Mouse (Mus musculus) hematopoietic stem cell, adult 5-6 weeks (primary cell): Measurements from ENCODE around the gene Fam129b. TPM values are rescaled to one million over a fixed set of nuclear protein-coding genes. Genes with fewer than 3 reads are reported as not detected.

Experiments used
- ATAC-seq, 2 experiments: fragments of 125-278 bp in 1 of 2; replicated peaks in 1 of 2; 2 replicates each; pipeline ENCODE4 v1.8.0; 2016 to 2017; ENCODE audit warnings: inconsistent platforms in 2 of 2, mild to moderate bottlenecking in 2 of 2, moderate number of reproducible peaks in 2 of 2, low read depth in 1 of 2, moderate TSS enrichment in 1 of 2; ENCODE audit not compliant: low FRiP score in 2 of 2, poor library complexity in 2 of 2, severe bottlenecking in 2 of 2, insufficient read depth in 1 of 2, low TSS enrichment in 1 of 2
- total RNA-seq: library from RNA; stranded (forward); fragments of 172-1452, 232-1000 nt; gene quantifications from 2 replicates; pipeline ENCODE4 v1.2.3, GENCODE M21; 2017

Gene Fam129b
- total RNA-seq, 1 experiment from 2014 or later, result 26.5 TPM

DNA sequence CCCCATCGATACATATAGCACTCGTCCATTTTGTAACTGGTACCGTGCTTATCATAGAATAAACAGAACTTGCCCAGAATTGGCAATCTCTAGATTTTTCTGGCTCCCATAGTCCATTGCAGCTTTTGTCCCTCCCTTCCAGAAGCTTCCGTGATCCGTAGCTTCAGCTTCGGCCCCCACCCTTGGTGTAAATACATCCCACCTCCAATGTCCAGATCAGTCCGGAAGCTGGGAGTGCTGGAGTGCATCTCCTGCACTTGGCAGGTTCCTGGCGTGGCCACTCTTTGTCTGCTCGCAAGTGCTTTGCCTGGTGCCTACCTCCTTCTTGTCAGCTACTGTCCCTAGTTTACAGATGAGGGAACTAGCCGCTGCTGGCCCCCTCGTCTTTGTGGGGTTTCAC, 32.9 kb downstream of the Fam129b start:
- no peak for ATAC-seq

DNA sequence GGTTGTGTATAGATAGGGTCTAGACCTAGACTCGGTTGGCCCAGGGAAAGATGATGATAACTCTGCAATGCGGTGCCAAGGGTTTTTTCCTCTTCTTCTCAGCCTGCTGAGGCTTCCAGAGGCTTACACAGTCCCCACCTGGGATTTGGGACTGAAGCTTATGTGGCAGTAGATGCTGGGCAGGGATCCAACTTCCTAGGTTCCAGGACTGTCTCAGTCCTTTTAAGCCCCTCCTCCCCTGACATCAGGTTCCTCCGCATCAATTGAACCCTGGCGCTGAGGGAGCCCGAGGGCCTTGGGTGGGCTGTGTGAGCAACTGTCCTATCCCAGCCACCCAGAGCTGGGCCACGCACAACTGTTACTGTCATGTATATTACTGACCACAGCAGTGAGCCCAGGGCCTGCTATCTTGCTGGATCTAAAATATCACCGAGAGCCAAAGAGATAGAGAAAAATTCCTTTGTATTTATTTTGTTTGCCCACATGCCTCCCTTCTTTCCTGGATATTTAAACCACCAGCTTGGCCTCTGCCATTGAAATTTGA, 35.8 kb downstream of the Fam129b start:
- no peak for ATAC-seq

DNA sequence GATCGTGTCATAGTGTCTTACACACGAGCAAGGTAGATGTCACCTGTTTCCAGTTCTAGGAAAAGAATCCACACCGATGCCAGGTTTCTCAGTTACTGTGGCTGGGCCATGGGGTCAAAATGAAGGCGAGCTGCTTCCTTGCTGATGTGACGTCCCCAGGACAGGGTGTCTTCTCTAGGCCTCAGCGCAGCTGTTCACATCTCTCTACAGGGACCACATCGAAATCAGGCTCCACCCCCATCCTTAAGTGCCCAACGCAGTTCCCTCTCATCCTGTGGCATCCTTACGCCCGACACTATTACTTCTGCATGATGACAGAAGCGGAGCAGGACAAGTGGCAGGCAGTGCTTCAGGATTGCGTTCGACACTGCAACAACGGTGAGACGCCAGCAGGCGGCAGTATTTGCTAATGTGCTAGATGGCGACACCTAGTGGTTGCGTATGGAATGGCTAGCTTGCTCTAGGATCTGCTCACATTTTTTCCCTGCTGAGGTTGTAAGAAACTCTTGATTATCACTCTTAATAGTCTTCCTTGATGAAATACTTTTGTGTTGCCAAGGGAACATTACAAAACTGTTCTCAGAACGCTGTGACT, 36.4 kb downstream of the Fam129b start:
- ATAC-seq, result peak; percentile 67 to 88

DNA sequence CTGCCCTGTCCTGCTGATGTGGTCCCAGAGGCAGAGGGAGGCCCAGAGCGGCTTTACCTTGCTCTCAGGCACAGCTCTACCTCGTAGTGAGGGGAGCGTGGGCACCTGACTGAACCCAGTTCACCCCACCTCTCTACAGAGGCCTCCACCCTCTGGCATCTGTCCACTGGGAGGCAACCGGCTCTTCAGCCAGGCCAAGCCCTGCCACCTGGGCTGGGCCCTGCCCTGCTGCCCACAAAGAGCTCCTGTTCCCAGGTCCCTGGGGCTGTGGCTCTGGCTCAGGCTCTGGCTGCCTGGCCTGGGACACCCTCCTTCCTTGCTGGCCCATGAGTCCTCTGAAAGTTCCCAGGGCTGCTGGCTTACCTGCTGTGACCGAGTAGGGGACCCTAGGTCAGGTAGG, 38.4 kb downstream of the Fam129b start:
- ATAC-seq, result no peak

DNA sequence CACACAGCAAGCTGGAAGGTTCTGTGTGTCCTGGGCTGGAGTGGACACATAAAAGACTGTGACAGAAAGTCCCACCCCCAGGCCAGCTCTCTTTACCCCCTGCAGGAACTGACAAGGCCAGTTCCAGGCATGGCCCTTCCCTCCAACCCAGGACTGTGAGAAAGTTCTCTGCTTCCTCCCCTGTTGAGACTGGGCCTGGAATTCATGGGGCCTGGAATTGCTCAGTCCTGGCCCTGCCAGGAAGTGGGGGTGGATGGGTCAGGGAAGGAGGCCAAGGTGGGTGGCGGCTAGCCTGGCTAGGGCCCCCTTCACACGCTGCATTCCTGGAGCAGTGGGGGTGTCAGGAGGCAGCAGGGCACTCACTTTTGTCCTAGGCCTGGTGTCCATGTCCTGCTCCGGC, 39.0 kb downstream of the Fam129b start:
- ATAC-seq, result no peak

DNA sequence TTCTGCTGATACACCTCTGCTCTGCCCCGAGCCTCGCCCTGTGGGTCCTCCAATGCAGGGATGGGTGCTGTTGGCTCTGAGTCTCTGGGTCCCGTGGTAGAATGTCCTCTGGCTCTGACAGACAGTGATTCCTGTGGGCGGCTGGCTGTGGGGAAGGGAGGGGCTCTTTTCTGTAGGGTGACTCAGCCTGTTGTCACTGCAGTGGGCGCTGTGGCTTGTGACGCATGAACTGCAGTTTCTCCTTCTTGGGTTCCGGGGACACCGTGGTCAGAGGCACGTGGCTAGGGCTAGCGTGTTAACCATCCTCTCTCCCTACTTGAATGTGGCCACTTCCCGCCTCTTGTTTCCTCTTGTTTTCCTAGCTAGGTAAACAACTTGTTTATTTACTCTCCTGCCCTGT, 41.6 kb downstream of the Fam129b start:
- ATAC-seq, result peak; percentile 72 to 83

DNA sequence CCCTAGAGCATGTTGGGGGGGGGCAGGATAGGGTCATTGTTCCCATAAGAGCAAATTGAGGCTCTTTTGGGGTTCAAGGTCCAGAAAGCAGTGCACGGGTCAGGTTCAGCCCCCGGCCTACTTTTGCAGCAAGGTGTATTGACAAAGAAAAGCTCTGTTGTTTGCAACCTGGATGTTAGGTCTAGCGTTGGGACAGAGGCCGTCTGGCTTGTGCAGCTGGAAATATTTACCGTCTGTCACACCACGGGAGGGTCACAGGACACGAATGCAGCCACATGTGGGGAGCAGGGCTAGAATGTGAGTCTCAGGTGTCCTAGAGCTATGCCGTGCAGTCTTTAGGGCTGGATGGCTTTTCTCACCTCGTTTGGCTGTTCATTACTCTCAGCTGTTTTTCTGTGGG, 42.5 kb downstream of the Fam129b start:
- no peak for ATAC-seq

DNA sequence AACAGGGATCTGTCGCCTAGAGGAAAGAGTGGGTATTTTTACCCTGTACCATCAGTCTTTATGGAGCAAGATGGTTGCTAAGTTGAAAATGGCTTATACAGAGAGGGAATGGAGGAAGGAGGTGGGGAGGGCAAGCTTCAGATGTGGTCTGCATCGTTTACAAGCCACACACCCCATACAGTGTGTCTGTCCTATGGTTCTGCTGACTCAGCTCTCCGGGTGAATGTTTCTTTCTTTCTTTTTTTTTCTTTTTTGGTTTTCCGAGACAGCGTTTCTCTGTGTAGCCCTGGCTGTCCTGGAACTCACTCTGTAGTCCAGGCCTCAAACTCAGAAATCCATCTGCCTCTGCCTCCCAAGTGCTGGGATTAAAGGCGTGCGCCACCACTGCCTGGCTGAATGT, 45.3 kb downstream of the Fam129b start:
- no peak for ATAC-seq

DNA sequence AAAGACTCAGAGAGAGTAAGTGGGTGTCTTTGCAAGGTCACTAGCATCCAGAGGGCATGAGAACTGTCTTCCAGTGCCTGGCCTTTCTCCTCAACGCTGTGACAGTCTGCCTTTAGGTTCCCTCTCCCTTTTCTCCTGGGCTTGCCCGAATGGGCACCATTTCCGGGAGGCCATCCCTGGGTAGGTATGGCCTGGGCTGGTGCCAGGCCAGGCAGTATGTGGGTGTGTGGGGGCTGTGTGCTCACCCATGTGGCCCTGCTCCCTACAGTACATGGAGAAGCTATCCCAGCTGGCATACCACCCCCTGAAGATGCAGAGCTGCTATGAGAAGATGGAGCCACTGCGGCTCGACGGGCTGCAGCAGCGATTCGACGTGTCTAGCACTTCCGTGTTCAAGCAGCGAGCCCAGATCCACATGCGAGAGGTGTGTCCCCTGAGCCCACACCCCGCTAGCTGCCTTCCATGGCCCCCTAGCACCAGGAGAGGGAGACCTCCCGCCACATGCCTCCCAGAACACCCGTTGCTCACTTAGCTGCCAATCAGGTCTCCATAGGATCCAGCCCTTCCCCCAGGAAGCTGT, 46.0 kb downstream of the Fam129b start:
- no peak for ATAC-seq

DNA sequence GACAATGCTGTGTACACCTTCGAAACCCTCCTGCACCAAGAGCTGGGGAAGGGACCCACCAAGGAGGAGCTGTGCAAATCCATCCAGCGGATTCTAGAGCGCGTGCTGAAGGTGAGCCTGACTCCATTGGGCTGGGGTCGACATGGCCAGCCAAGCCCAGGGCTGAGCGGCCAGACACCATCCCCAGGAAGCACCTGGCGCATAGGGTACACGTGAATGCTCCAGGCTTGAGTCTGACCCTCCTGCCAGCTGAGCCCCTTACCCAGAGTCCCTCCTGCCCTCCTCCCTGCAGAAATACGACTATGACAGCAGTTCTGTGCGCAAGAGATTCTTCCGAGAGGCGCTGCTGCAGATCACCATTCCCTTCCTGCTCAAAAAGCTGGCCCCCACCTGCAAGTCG, 46.6 kb downstream of the Fam129b start:
- ATAC-seq, result no peak

DNA sequence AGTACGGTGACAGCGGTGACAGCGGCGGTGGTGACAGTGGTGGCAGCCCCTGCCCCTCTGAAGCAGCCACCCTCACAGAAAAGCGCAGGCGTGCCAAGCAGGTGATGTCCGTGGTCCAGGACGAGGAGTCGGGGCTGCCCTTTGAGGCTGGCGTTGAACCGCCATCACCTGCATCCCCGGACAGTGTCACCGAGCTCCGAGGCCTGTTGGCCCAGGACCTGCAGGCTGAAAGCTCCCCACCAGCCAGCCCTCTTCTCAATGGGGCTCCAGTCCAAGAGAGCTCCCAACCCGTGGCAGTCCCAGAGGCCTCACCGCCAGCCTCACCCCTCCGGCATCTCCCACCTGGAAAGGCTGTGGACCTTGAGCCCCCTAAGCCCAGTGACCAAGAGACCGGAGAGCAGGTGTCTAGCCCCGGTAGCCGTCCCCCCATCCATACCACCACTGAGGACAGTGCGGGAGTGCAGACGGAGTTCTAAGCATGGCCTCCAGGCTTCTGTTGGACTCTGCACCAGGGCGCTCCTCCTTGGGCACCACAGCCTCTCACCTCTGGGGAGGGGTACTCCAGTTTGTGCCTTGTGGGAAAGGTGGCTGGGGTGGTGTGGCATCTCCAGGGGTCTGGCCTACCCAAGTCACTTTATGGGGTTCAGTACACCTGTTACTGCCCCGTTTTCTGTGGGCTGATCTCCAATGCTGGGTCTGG, 47.8 kb downstream of the Fam129b start:
- no peak for ATAC-seq

DNA sequence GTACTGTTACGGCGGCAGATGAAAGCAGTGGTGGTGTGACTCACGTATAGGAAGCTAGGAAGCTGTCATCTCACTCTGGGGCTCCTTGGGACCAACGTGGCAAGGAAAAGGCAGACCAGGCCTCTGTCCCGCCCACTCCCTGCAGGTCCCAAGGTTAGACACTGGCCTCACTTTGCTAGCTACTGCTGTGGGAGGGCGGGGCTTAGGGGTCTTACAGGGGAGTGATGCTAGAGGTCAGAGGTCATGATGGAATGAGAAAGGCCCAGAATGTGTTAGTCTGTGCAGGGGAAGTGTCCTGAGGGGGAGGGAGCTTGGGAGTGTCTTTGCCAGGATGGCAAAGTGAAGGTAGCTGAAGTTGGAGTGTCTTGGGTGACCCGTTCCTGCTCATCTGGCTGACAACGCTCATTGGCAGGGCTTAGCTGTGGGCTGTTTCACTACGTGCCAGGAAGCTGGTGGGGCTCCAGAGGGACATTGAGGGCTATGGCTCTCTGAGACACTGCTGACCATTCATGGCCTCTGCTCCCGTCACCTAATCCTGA, 48.5 kb downstream of the Fam129b start:
- no peak for ATAC-seq

DNA sequence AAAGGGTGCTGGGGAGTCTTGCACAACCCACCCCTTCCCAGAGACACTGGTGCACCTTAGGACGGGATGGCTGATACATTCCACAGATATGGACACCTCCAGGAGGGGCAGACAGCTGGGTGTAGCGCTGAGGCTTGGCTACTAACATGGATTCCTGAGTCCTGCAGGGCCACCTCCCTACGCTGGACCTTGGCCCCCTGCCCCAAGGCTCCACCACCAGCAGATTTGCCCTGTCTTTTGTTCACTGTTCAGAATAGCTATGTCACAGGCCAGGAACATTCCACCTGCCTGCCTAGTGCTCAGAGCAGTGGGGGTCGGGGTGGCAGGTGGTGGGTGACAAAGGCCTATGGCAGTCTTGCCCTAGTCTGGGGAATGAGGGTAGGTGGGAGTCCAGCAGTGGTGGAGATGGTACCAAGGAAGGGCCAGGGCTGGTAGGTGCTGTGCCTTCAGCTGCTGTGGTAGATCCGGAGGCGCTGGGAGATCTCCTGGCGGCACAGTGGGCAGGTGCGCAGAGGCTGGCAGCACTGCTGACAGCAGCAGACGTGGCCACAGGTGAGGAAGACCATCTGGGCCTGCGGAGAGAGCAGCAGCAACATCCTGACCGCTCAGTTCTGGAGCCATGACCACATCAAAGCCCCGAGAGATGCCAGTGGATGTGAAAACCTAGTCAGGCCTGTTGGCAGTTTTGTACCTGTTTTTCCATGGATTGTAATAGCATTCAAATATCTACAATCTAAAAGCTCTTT, 50.6 kb downstream of the Fam129b start:
- ATAC-seq, result no peak

DNA sequence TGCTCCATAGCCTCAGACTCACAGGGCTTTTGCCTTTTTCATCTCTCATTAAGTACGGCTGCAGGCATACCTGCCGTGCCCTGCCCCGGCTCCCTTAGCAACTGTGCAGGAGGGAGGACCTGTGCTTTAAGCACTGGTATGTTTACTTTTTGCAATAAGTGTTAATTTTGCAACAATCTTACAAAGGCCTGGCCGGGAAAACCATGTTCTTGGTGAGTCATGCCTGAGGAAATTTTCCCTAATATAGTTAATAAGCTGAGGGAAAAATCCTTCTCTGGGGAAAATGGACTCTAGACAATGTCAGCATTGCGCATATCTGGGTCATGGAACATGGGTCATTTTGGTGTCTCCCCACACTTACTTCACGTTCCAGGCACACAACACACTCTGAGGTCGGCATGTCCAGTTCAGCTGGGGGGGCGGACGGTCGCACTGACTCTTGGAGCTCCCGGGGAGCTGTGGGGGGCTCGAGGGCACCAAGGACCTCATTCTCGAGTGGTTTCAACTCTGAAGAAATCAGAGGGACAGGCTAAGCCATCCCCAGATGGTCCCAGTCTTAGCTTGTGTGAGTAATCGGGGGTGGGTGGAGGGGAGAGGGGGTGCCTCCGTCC, 51.8 kb downstream of the Fam129b start:
- no peak for ATAC-seq

DNA sequence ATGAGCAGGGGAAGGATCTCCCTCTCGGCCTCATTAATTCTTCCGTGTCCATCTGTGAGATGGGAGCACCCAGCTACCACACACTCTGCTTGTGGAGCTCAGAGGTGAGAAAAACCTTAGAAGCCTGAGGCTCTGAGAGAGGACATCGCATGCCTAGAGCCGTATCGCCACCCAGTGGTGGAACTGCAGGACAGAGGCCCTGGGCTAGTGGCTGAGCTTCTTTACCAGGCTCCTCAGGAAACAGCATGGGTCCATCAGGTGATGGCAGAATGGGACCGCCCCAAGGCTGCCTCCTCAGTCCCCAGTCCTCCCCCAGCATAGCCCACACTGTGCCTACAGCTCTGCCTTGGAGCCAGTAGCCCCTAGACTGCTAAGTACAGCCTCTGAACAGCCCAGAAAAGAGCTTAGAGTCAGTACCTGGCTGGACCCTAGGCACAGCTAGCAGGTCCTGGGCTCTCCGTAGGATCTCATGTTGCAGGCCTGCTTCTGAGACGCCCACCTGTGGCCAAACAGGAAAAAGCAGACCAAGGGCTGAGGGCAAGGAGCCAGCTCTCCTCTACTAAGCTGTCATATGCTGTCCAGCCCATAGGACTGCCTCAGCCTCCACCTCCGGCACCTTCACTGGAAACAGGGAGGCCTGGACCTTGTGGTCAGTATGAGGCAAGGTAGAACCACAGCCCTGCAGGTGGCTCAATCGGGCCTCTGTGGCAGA, 52.5 kb downstream of the Fam129b start:
- peak; percentile 62 to 70 for ATAC-seq

DNA sequence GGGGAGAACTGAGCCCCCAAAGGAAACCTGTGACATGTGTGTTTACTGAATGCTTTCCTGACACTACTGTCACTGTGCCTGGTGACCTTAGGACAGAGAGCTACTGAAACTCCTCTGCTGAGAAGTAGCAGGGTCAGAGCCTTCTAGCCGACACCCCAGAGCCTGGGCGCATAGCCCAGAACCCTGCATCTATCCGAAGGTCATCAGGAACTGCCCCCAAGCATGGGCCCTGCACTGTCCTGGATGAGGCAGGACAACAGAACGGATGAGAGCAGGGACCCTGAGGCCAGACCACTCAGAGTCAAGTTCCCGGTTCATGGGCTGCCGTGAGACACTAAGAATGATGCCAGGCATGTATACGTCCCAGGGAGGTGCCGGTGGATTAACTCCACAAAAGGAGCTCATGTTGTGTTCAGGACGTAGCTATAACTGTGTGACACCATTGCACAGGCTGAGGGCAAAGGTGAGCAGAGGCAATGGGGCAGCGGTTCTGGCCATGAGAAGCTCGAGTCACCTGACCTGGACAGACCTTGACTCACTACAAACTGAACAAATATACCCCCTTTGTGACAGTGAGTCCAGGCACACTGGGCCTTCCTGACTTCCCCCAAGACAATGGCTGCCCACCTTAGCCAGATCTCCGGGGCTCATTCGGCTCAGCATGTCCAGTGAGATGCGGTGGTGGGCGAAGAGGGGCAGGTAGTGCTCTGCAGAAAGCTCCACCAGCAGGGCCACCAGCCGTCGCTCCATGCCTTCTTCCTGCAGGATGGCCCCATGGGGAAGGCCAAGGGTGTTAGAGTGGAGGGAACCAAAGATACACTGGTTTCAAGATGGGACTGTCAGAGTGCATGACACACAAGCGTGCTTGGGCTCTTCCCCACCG, 53.3 kb downstream of the Fam129b start:
- no peak for ATAC-seq
